Mouse (Mus musculus) C2C12 (cell line): ENCODE measurements at regions not wholly inside any gene's neighbourhood (a gene's known extent, or its start where the extent isn't known, plus 50 kb on each side); places are given as distances from the start of the nearest gene placed in this dataset.

Experiments
- H3K27me3 ChIP-seq: one replicate; pipeline ENCODE4 v1.6.1; 2011; ENCODE audit not compliant: control insufficient read depth, insufficient read depth, insufficient read length
- H3K36me3 ChIP-seq: one replicate; pipeline ENCODE4 v1.6.1; 2011; ENCODE audit not compliant: control insufficient read depth, insufficient read depth
- H3K4me3 ChIP-seq: one replicate; pipeline ENCODE4 v1.5.1; 2011; ENCODE audit warnings: mild to moderate bottlenecking, control low read depth; ENCODE audit not compliant: poor library complexity, insufficient read depth, severe bottlenecking
- H3K79me2 ChIP-seq: one replicate; pipeline ENCODE4 v1.6.1; 2011; ENCODE audit not compliant: control insufficient read depth, insufficient read depth
- H3K79me3 ChIP-seq: one replicate; pipeline ENCODE4 v1.6.1; 2011; ENCODE audit warnings: low read depth, control low read depth
- H3ac ChIP-seq: one replicate; pipeline ENCODE3; 2011; ENCODE audit warnings: low read depth; ENCODE audit not compliant: control insufficient read depth, insufficient read length
- CEBPB ChIP-seq: IDR thresholded peaks from one replicate; pipeline ENCODE4 v1.6.1; 2011; ENCODE audit warnings: low read depth, mild to moderate bottlenecking, control low read depth, moderate library complexity
- CTCF ChIP-seq: IDR thresholded peaks from one replicate; pipeline ENCODE4 v1.5.1; 2011; ENCODE audit not compliant: control insufficient read depth, insufficient read depth, insufficient read length
- FOSL1 ChIP-seq: IDR thresholded peaks from one replicate; pipeline ENCODE4 v1.8.0; 2011; ENCODE audit warnings: mild to moderate bottlenecking, low read length; ENCODE audit not compliant: poor library complexity, insufficient read depth, severe bottlenecking
- MAX ChIP-seq: IDR thresholded peaks from one replicate; pipeline ENCODE4 v1.6.1; 2011; ENCODE audit warnings: mild to moderate bottlenecking, control low read depth
- MYOD1 ChIP-seq: IDR thresholded peaks from one replicate; pipeline ENCODE4 v1.6.1; 2011; ENCODE audit warnings: low read depth; ENCODE audit not compliant: control insufficient read depth, insufficient read length
- MYOG ChIP-seq: IDR thresholded peaks from one replicate; pipeline ENCODE4 v1.6.1; 2011; ENCODE audit not compliant: control insufficient read depth, insufficient read length; ENCODE audit errors: extremely low read depth
- USF1 ChIP-seq: IDR thresholded peaks from one replicate; pipeline ENCODE4 v1.6.1; 2011; ENCODE audit warnings: low read depth, mild to moderate bottlenecking, control low read depth, moderate library complexity

- no peaks in the 10 kb centered on the region for H3K79me2 ChIP-seq
- H3K79me3 ChIP-seq, result no peaks in the 10 kb centered on the region
- H3K4me3 ChIP-seq, result no peak overlapping the region
- no peaks in the 10 kb centered on the region for H3K27me3 ChIP-seq
- H3K36me3 ChIP-seq, result no peaks in the 10 kb centered on the region
- no peak overlapping the region for H3ac ChIP-seq
- TF ChIP-seq USF1 (no peak), MYOG (no peak), CTCF (no peak), CEBPB (no peak), FOSL1 (no peak), MAX (no peak), MYOD1 (no peak)
These were observed 75.2 kb downstream of the Calml3 start for GRCm38 (mm10) chr13:3728888-3729287.

GRCm38 (mm10) chr13:3726331-3726781 is 77.8 kb downstream of the Calml3 start:
- Histone ChIP-seq H3ac (no peak overlapping the region), H3K79me2 (no peaks in the 10 kb centered on the region), H3K4me3 (no peak overlapping the region), H3K79me3 (no peaks in the 10 kb centered on the region), H3K36me3 (no peaks in the 10 kb centered on the region), H3K27me3 (no peaks in the 10 kb centered on the region)
- no peak for TF ChIP-seq FOSL1
- no peak for TF ChIP-seq MAX
- TF ChIP-seq CTCF, result no peak
- TF ChIP-seq MYOD1, result no peak
- TF ChIP-seq CEBPB, result no peak
- no peak for TF ChIP-seq MYOG
- TF ChIP-seq USF1, result no peak

- H3ac ChIP-seq, result no peak overlapping the region
- H3K36me3 ChIP-seq, result no peaks in the 10 kb centered on the region
- H3K27me3 ChIP-seq, result no peaks in the 10 kb centered on the region
- TF ChIP-seq CEBPB (no peak), MYOG (no peak), CTCF (no peak), FOSL1 (no peak), MYOD1 (no peak), MAX (no peak), USF1 (no peak)
- H3K4me3 ChIP-seq, result no peak overlapping the region
- no peaks in the 10 kb centered on the region for H3K79me3 ChIP-seq
- H3K79me2 ChIP-seq, result no peaks in the 10 kb centered on the region
These were observed 78.3 kb downstream of the Calml3 start for GRCm38 (mm10) chr13:3725803-3726202.

- Histone ChIP-seq H3K79me2 (no peaks in the 10 kb centered on the region), H3K36me3 (no peaks in the 10 kb centered on the region), H3K4me3 (no peak overlapping the region), H3K27me3 (no peaks in the 10 kb centered on the region), H3ac (no peak overlapping the region), H3K79me3 (no peaks in the 10 kb centered on the region)
- no peak for TF ChIP-seq MAX
- TF ChIP-seq FOSL1, result no peak
- TF ChIP-seq CTCF, result no peak
- TF ChIP-seq USF1, result no peak
- no peak for TF ChIP-seq CEBPB
- peak; percentile 34 for TF ChIP-seq MYOD1
- no peak for TF ChIP-seq MYOG
These were observed 79.8 kb downstream of the Calml3 start for GRCm38 (mm10) chr13:3724313-3724712.

GRCm38 (mm10) chr13:3723458-3724143 is 80.5 kb downstream of the Calml3 start:
- no peaks in the 10 kb centered on the region for H3K27me3 ChIP-seq
- H3K4me3 ChIP-seq, result no peak overlapping the region
- H3K79me2 ChIP-seq, result no peaks in the 10 kb centered on the region
- TF ChIP-seq MAX (no peak), MYOD1 (no peak), CTCF (no peak), CEBPB (no peak), MYOG (no peak), USF1 (no peak), FOSL1 (no peak)
- H3K36me3 ChIP-seq, result no peaks in the 10 kb centered on the region
- no peak overlapping the region for H3ac ChIP-seq
- H3K79me3 ChIP-seq, result no peaks in the 10 kb centered on the region

GRCm38 (mm10) chr13:3715019-3715418 is 81.2 kb downstream of the Asb13 start:
- Histone ChIP-seq H3K79me2 (no peaks in the 10 kb centered on the region), H3ac (no peak overlapping the region), H3K27me3 (no peaks in the 10 kb centered on the region), H3K4me3 (no peak overlapping the region), H3K79me3 (no peaks in the 10 kb centered on the region), H3K36me3 (no peaks in the 10 kb centered on the region)
- no peak for TF ChIP-seq MYOG
- TF ChIP-seq CTCF, result no peak
